Mouse (Mus musculus) forebrain, embryonic 11.5 days (tissue): Measurements from ENCODE around the gene H2-Q1. TPM values are rescaled to one million over a fixed set of nuclear protein-coding genes. Genes with fewer than 3 reads are reported as not detected.
"Not testable (repeated sequence)": the region's sequence is repeated elsewhere in the genome, so short reads cannot be mapped to it uniquely, and the experiment has no call there.

Experiments used
- ATAC-seq: fragments of 200-750 bp; cut with Nextera tagmentation; replicated peaks from 2 replicates; pipeline ENCODE4 v1.8.0; 2017; ENCODE audit warnings: moderate TSS enrichment; ENCODE audit not compliant: low FRiP score
- DNase-seq: peaks from one replicate; pipeline ENCODE4 v3.0.0-alpha.2; 2017; ENCODE audit warnings: low spot score
- H3K27ac ChIP-seq: fragments of 300-500 bp; sonication (generic); 2 replicates; pipeline ENCODE4 v1.5.1; 2014; ENCODE audit warnings: low read depth, low read length
- H3K27me3 ChIP-seq: fragments of 300-500 bp; sonication (generic); 2 replicates; pipeline ENCODE4 v1.6.1; 2014; ENCODE audit warnings: mild to moderate bottlenecking, low read length, mixed read lengths; ENCODE audit not compliant: control insufficient read depth, insufficient read depth
- H3K36me3 ChIP-seq: fragments of 300-500 bp; sonication (generic); 2 replicates; pipeline ENCODE4 v1.6.1; 2014; ENCODE audit warnings: mild to moderate bottlenecking, low read length, moderate library complexity, mixed read lengths; ENCODE audit not compliant: control insufficient read depth, insufficient read depth
- H3K4me1 ChIP-seq: fragments of 300-500 bp; sonication (generic); replicated peaks from 2 replicates; pipeline ENCODE4 v1.6.1; 2014; ENCODE audit warnings: low read length, mixed read lengths; ENCODE audit not compliant: control insufficient read depth, insufficient read depth
- H3K4me2 ChIP-seq: fragments of 300-500 bp; sonication (generic); 2 replicates; pipeline ENCODE4 v1.6.1; 2014; ENCODE audit warnings: low read depth, mild to moderate bottlenecking, low read length, moderate library complexity, mixed read lengths; ENCODE audit not compliant: severe bottlenecking
- H3K4me3 ChIP-seq: fragments of 300-500 bp; sonication (generic); 2 replicates; pipeline ENCODE4 v1.5.1; 2014; ENCODE audit warnings: low read depth, low read length
- H3K9ac ChIP-seq: fragments of 300-500 bp; sonication (generic); 2 replicates; pipeline ENCODE4 v1.6.1; 2014; ENCODE audit warnings: low read length
- H3K9me3 ChIP-seq: fragments of 300-500 bp; sonication (generic); 2 replicates; pipeline ENCODE4 v1.6.1; 2016; ENCODE audit warnings: low read length, mixed read lengths; ENCODE audit not compliant: control insufficient read depth
- WGBS: fragments of 180-500 bp; shearing (Covaris S2); extraction: QIAGEN DNeasy Blood & Tissue Kit; methylation state at CpG from one replicate; pipeline ENCODE4 v1.1.7; 2014; 5-methylcytosine and 5-hydroxymethylcytosine counted together
- polyA plus RNA-seq: library from polyadenylated mRNA; unstranded; fragments of >200 nt; fragmentation: Nextera tagmentation; extraction: Ambion mirVana; gene quantifications from 2 replicates; pipeline ENCODE4 v1.2.1, GENCODE M21; 2014

The H2-Q1 gene
- polyA plus RNA-seq, 1 experiment from 2014 or later = not detected

DNA sequence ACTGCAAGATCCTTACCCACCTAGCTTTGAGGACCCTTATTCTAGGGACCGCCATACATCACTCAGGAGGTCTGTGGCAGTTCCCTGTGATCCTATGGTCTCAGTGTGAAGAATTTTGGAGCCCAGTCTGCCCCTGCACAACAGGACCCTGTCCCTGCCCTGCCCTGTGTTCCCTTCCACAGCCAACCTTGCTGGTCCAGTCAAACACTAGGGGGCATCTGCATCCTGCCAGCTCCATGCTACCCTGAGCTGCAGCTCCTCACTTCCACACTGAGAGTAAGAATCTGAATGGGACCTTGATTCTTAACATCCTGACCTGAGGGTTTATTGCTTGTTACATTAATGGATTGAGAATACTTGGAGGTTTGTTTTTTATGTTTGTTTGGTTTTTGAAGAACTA, 4.9 kb downstream of the H2-Q1 start:
- 76% methylated on average over 1 of the region's 1 CpGs for WGBS

DNA sequence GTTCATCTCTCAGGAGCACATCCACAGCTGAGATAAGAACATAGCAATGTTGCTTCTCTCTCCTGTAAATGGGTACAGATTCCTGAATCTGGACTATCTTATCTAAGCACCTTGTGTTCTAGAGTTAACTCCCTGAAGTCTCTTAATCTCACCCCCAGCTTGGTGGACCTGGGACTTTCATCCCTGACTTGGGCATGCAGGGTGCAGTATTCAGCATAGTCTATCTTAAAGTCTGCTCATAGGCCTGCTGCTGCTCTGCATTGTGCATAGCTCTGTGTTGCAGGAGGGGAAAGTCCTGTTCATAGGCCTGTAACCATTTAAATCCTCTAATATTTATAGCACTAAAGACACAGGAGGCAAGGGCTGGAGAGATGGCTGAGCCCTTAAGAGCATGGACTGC, 5.8 kb downstream of the H2-Q1 start:
- not testable (repeated sequence) for H3K27ac ChIP-seq, H3K4me3 ChIP-seq, H3K36me3 ChIP-seq, H3K4me1 ChIP-seq, ATAC-seq, H3K27me3 ChIP-seq, DNase-seq, H3K9me3 ChIP-seq, H3K4me2 ChIP-seq, H3K9ac ChIP-seq

More for the DNA sequence above, 4.9 kb downstream of the H2-Q1 start:
- DNase-seq, H3K4me2 ChIP-seq, H3K27ac ChIP-seq, H3K9ac ChIP-seq, H3K9me3 ChIP-seq, H3K4me1 ChIP-seq, H3K36me3 ChIP-seq, ATAC-seq, H3K4me3 ChIP-seq: not testable (repeated sequence)
- H3K27me3 ChIP-seq = peaks cover 15% of the 10 kb centered on the region

- H3K4me1 ChIP-seq, DNase-seq, ATAC-seq, H3K9me3 ChIP-seq, H3K36me3 ChIP-seq, H3K9ac ChIP-seq, H3K4me3 ChIP-seq, H3K4me2 ChIP-seq, H3K27ac ChIP-seq, H3K27me3 ChIP-seq: not testable (repeated sequence)
- 59% methylated on average over 3 of the region's 3 CpGs for WGBS
Observed at GRCm38 (mm10) chr17:35329714-35330113, 9.5 kb downstream of the H2-Q1 start.

- not testable (repeated sequence) for H3K36me3 ChIP-seq, DNase-seq, H3K9ac ChIP-seq, H3K4me3 ChIP-seq, H3K27ac ChIP-seq, H3K4me1 ChIP-seq, H3K27me3 ChIP-seq, H3K9me3 ChIP-seq, H3K4me2 ChIP-seq, ATAC-seq
- 71% methylated on average over 6 of the region's 6 CpGs for WGBS
Observed at GRCm38 (mm10) chr17:35331546-35331945, 11.3 kb downstream of the H2-Q1 start.

DNA sequence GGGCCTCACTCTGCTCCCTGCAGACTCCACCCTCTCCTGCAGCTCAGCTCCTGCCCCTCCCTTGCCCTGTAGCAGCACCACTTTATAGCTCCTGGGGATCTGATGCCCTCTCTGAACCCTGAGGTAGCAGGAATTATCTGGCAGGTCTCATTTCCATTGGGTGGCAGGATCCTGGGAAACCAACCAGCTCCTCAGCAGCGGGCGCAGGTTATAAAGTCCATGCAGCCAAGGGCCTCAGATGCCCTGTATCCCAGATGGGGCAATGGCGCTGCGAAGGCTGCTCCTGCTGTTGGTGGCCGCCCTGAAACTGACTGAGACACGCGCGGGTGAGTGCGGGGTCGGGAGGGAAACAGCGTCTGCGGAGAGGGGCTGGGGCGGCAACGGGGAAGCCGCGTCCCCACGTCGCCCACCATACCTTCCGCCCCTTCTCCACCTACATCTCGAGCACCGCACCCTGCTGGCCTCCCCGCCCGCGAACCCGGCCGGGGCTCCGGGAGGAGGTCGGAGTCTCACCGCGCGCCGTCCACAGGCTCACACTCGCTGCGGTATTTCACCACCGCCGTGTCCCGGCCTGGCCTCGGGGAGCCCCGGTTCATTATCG, 22.0 kb downstream of the H2-Q1 start, which contains the start of gene H2-Q2:
Gene H2-Q2, plus strand, starts transcription at position 172 of the 601 bp plus-strand sequence.
- H3K9ac ChIP-seq = peak within 1 kb of the TSS; percentile 48; the same call in 1 of the 2 replicates
- DNase-seq (peak; percentile 55), ATAC-seq (no peak)
- no peaks in the 10 kb centered on the region for H3K9me3 ChIP-seq
- peaks cover 7% of the 10 kb centered on the region for H3K4me1 ChIP-seq
- H3K4me2 ChIP-seq = peak within 1 kb of the TSS; percentile 72
- peaks cover 27% of the 10 kb centered on the region for H3K27me3 ChIP-seq
- peak within 1 kb of the TSS; percentile 33 for H3K4me3 ChIP-seq
- 2% methylated on average over 40 of the region's 40 CpGs for WGBS
- no peaks in the 10 kb centered on the region for H3K36me3 ChIP-seq
- H3K27ac ChIP-seq = no peak within 1 kb of the TSS

DNA sequence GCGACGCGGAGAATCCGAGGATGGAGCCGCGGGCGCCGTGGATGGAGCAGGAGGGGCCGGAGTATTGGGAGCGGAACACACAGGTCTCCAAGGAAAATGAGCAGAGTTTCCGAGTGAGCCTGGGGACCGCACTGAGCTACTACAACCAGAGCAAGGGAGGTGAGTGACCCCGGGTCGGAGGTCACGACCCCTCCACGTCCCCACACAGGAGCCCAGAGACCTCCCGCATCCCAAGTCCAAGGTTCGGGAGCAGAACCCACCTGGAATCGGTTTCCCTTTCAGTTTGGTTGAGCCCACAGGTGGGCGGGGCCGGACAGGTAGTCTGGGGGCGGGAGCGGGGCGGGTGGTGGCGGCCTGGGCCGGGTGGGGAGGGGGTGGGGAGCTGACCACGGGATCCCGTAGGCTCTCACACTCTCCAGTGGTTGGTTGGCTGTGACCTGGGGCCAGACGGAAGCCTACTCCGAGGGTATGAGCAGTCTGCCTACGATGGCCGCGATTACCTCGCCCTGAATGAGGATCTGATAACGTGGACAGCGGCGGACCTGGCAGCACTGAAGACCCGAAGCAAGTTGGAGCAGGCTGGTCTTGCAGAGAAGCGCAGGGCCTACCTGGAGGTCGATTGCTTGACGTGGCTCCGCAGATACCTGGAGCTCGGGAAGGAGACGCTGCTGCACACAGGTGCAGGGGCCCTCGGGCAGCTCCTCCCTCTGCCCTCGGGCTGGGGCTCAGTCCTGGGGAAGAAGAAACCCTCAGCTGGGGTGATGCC, 22.7 kb downstream of the H2-Q1 start:
- Histone ChIP-seq H3K27me3 (peaks cover 27% of the 10 kb centered on the region), H3K4me2 (peak overlapping the region; percentile 72), H3K4me1 (peaks cover 7% of the 10 kb centered on the region), H3K9me3 (no peaks in the 10 kb centered on the region), H3K36me3 (no peaks in the 10 kb centered on the region), H3K4me3 (peak overlapping the region; percentile 33), H3K27ac (no peak overlapping the region), H3K9ac (peak overlapping the region; percentile 48; the same call in 1 of the 2 replicates)
- WGBS = 1% methylated on average over 46 of the region's 46 CpGs
- ATAC-seq (no peak), DNase-seq (no peak)

DNA sequence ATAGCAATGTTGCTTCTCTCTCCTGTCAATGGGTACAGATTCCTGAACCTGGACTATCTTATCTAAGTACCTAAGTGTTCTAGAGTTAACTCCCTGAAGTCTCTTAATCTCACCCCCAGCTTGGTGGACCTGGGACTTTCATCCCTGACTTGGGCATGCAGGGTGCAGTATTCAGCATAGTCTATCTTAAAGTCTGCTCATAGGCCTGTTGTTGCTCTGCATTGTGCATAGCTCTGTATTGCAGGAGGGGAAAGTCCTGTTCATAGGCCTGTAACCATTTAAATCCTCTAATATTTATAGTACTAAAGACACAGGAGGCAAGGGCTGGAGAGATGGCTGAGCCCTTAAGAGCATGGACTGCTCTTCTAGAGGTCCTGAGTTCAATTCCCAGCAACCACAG, 27.5 kb downstream of the H2-Q1 start:
- ATAC-seq, H3K4me1 ChIP-seq, H3K27ac ChIP-seq, H3K4me2 ChIP-seq, DNase-seq, H3K9ac ChIP-seq, H3K4me3 ChIP-seq, H3K27me3 ChIP-seq, H3K36me3 ChIP-seq, H3K9me3 ChIP-seq: not testable (repeated sequence)

GRCm38 (mm10) chr17:35353275-35353674, 33.1 kb downstream of the H2-Q1 start:
- H3K27ac ChIP-seq, H3K4me1 ChIP-seq, H3K27me3 ChIP-seq, ATAC-seq, H3K9ac ChIP-seq, H3K4me3 ChIP-seq, H3K4me2 ChIP-seq, H3K9me3 ChIP-seq, H3K36me3 ChIP-seq, DNase-seq: not testable (repeated sequence)
- WGBS = 70% methylated on average over 6 of the region's 6 CpGs
